Mouse (Mus musculus) E14TG2a.4 (cell line): ENCODE data around the gene Ccl6.

ENCODE experiments used
- CTCF ChIP-seq: conservative IDR thresholded peaks from 2 replicates; pipeline ENCODE4 v1.5.1; 2014; ENCODE audit warnings: low read length
- POU5F1 ChIP-seq: IDR thresholded peaks from 2 replicates; pipeline ENCODE4 v1.6.1; 2014; ENCODE audit warnings: low read length, borderline replicate concordance

DNA sequence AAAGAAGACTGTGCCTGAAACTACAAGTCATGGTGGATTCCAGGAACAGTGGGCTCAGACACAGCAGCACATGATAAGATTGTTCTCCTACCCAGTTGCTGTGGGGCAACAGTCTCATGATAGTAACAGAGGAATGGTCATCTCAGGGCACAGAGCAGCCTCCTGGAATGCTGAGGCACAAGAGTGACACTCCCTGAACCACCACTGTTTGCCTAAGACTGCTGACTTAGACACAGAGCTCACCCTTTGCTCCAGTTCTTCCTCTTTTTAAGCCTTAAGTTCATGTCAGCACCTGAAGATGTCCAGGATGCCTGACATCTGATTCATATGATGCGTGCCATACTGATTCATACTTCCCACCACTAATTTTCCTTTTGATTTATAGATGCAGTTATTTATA, 23.7 kb upstream of the Ccl6 start:
- TF ChIP-seq CTCF (no peak), POU5F1 (no peak)
